Mouse (Mus musculus): ENCODE measurements around the gene Ndufa12. TPM values are rescaled to one million over a fixed set of nuclear protein-coding genes. Genes with fewer than 3 reads are reported as not detected.

Ndufa12 gene
- total RNA-seq (2021) = 100 to 1,000 TPM; 596 to 744 TPM
- long read RNA-seq, experiment 1, transcript Ndufa12-201 (4 exons, 1,110 nt) = major isoform, 668 of 687 reads
- long read RNA-seq, experiment 1, partial matches to known transcripts = 15 of 687 reads
- long read RNA-seq, experiment 1, other reads (novel, unspliced or antisense) = 3 of 687 reads
- long read RNA-seq, experiment 2, transcript Ndufa12-201 (4 exons, 1,110 nt) = major isoform, 719 of 735 reads
- long read RNA-seq, experiment 2, partial matches to known transcripts = 6 of 735 reads
- long read RNA-seq, experiment 2, other reads (novel, unspliced or antisense) = 9 of 735 reads

DNA sequence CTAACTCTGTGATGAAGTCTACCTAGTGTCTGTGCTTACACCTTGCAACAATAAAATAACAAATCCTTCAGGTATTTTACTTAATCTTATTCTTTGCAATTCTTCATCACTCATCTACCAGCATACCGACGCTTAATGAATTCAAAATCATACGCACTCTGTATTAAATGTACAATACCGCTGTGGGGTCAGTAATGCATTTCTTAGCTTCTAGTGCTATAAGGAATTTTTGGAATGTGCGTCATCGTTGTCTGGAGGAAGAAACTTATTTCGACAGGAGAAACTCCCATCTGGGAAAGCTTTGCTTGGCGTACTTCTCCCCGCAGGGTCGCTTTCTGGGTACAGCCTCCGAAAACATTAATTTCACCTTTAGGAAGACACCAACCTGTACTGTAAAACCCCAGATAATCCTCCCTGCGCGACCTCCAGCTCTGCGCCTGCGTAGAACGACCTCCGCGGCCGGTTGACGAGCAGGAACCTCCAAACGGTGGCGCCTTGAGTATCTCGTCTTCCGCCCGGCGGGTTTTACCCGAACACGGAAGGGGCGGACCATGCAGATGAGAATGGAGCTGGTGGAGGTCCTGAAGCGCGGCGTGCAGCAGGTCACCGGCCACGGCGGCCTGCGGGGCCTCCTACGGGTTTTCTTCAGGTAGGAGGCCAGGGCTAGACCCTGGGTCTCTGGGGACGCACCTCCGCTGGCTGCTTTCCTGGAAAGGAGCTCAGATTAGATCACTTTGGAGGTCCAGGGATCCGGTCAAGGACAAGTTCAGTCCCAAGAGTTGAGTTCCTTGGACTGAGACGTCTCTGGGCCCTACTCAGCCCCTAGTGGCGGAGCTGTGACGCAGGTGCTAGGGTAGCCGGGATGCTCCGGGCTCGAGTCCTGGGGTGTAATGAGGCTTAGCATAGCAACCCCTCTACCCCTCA lies at the start of gene Ndufa12:
Gene Ndufa12, plus strand, starts transcription at position 239 of the 924 bp plus-strand sequence.
- intact Hi-C loops (cut with DNase I) = loop anchor here (5.0 kb wide), 1 partner anchor 51 kb away; the partner anchor contains the start of gene Nr2c1
- DNase-seq = peak; percentile 96
- H3K27ac ChIP-seq = peak within 1 kb of the TSS; percentile 96
- peak; percentile 64 for TF ChIP-seq CTCF (IDR thresholded peaks at IDR 0.05)
- H3K4me3 ChIP-seq = peak within 1 kb of the TSS; percentile 97

DNA sequence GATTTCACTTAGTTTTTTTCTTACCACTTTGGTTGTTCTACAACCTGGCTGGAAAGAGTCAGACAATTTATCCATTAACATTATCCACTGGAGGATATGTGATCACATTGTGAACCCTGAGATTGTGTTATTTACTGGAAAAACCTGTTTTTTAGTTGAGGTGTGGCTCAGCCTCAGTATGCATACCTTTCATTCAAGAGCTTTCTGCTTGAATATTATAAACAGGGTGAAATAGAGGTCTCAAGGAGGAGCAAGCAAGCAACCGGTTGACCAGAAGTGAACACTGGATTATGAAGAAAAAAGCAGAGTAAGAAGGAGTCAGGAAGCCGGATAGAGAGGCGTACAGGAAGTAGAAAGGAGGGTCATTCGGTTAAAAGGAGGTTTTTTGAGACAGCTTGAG lies 47.0 kb upstream of the Ndufa12 start:
- no peak overlapping the region for H3K4me3 ChIP-seq
- no peak overlapping the region for H3K27ac ChIP-seq
- intact Hi-C loops (cut with DNase I) = no loop called here
- no peak for DNase-seq
- TF ChIP-seq CTCF (IDR thresholded peaks at IDR 0.05) = no peak

DNA sequence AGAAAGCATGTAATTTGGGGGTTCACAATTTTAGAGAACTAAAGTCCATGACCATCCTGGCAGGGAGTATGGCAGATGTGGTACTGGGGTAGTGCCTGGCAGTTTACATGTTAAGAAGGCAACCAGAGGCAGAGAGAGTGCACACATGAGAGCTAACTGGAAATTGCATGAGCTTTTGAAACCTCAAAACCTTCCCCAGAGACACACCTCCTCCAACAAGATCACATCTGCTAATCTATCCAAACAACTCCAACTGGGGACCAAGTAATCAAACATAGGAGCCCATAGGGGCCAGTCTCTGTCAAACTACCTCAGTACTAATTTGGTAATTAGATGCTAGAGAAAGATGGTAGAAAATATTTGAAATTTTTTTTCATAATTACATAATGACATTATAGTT lies 44.7 kb upstream of the Ndufa12 start:
- TF ChIP-seq CTCF (IDR thresholded peaks at IDR 0.05) = no peak
- Histone ChIP-seq H3K4me3 (no peak overlapping the region), H3K27ac (no peak overlapping the region)
- no peak for DNase-seq
- intact Hi-C loops (cut with DNase I) = no loop called here

DNA sequence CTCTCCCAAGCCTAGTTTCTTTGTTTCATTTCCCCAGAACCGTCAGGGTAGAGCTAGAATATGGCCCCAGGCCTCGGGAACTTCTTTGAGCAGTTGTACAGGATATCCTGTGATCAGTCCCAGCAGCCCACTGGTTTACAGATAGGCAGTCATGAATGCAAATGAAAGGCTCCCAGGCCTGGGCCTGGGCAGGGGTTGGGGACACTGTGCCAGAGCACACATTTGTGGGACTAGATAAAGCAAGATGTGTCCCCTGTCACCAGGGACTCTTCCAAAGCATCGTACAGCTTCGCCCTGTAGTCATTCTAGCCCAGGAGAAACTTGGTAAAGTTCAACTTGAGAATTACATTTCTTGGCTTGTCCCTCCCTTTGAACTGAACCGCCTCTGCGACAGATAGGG lies 39.6 kb upstream of the Ndufa12 start:
- no peak overlapping the region for H3K4me3 ChIP-seq
- no peak for DNase-seq
- no peak for TF ChIP-seq CTCF (IDR thresholded peaks at IDR 0.05)
- intact Hi-C loops (cut with DNase I) = no loop called here
- no peak overlapping the region for H3K27ac ChIP-seq

DNA sequence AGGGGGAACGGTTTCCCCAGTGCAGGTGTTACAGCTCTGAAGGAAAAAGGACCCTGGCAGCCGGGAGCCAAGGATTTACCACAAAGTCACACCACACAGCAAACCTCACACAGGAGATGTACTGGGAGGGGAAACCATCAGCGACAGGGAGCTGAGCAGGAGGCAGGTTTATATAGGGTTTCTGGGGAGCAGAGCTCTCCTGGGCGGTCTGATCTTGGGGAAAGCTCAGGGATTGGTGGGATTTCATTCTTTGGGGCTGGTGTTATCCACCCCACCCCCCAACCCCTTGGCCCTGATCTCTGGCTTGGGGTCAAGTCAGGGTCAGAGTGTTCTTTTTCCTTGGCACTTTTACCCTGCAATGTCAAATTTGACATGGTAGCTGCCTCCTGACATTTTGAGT lies 39.1 kb upstream of the Ndufa12 start:
- no peak for TF ChIP-seq CTCF (IDR thresholded peaks at IDR 0.05)
- H3K27ac ChIP-seq = no peak overlapping the region
- no peak overlapping the region for H3K4me3 ChIP-seq
- no peak for DNase-seq
- intact Hi-C loops (cut with DNase I) = no loop called here

DNA sequence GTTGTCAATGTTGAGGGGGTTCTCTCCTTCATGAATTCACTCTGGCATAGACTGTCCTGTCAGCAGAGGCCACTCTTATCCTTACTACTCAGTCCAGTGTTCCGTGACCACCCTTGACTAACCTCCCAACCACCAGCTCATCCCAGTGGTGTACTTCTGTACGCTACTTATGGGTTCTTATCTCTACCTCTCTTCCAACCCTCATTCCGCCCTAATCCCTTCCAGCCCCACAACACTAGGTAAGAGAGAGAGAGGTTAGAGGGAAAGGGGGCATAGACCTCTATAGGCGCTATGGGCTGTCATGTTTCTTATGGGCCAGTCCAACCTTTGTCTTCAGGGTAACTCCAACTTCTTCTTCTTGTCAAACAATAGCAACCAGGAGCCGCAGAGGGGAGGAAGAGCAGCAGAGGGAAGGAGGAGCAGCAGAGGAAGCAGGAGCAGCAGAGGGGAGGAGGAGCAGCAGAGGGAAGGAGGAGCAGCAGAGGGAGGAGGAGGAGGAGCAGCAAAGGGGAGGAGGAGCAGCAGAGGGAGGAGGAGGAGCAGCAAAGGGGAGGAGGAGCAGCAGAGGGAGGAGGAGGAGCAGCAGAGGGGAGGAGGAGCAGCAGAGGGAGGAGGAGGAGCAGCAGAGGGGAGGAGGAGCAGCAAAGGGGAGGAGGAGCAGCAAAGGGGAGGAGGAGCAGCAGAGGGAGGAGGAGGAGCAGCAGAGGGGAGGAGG lies 37.3 kb upstream of the Ndufa12 start:
- Histone ChIP-seq H3K27ac (no peak overlapping the region), H3K4me3 (no peak overlapping the region)
- intact Hi-C loops (cut with DNase I) = no loop called here
- no peak for DNase-seq
- TF ChIP-seq CTCF (IDR thresholded peaks at IDR 0.05) = no peak

DNA sequence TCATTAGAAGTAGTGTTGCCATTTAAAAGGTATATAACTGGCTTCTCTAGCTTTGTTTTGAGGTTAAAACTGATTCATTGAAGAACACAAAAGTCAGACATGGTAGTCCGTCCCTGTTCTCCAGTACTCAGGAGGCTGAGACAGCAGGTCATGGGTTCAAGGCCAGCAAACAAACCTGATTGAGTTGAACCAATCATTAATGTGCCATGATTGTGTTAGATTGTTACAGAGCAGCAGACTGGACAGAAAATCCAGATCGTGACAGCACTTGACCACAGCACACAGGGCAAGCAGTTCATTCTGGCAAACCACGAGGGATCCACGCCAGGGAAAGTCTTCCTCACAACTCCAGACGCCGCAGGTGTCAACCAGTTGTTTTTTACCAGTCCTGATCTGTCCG lies 36.5 kb upstream of the Ndufa12 start:
- no peak for DNase-seq
- Histone ChIP-seq H3K4me3 (no peak overlapping the region), H3K27ac (no peak overlapping the region)
- intact Hi-C loops (cut with DNase I) = no loop called here
- no peak for TF ChIP-seq CTCF (IDR thresholded peaks at IDR 0.05)

DNA sequence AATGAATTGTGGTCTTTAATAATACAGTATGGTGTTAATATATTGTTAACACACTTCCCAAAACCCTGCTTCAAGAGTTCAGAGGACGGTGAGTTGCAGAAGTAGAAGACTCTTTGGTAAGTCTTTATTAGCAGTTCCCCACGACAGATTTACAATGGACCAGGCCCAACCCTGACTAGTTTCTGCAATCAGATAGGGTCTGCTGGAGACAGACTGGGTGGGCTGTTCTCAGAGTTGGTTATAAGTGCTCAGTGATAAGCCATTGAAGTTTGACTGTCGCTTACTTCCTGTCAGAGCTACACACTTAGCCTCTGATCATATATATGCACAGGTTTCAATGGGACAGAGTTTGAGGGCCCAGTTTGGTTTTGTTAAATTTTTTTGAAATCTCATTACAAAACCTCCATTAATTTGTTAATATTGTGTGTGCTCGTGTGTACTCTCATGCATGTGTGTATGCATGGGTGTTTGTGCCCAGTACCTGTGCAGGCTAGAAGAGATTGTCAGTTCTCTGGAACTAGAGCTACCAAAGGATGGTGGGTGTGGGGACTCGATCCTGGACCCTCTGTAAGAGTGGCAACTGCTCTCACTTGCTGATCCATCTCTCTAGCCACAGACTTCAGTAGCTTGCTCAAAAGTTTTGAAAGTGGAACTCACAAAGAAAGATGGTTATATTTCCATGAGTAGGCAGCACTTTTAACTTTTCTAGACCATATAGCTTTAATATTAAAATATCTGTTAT lies 34.2 kb upstream of the Ndufa12 start:
- no peak for DNase-seq
- Histone ChIP-seq H3K27ac (no peak overlapping the region), H3K4me3 (no peak overlapping the region)
- no peak for TF ChIP-seq CTCF (IDR thresholded peaks at IDR 0.05)
- intact Hi-C loops (cut with DNase I) = no loop called here

DNA sequence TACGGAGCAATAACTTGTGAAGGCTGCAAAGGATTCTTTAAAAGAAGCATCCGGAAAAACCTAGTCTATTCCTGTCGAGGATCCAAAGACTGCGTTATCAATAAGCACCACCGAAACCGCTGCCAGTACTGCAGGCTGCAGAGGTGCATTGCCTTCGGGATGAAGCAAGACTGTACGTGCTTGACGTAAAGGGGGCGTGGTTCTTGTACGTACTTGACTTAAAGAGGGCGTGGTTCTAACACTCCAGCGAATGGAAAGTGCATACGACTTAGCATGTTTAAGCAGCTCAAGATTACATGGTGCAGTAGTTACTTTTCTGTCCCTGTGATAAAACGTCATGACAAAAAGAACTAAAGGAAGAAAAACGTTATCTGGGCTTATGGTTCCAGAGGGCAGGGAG lies 33.1 kb upstream of the Ndufa12 start:
- no peak for DNase-seq
- Histone ChIP-seq H3K4me3 (no peak overlapping the region), H3K27ac (no peak overlapping the region)
- intact Hi-C loops (cut with DNase I) = no loop called here
- TF ChIP-seq CTCF (IDR thresholded peaks at IDR 0.05) = no peak

DNA sequence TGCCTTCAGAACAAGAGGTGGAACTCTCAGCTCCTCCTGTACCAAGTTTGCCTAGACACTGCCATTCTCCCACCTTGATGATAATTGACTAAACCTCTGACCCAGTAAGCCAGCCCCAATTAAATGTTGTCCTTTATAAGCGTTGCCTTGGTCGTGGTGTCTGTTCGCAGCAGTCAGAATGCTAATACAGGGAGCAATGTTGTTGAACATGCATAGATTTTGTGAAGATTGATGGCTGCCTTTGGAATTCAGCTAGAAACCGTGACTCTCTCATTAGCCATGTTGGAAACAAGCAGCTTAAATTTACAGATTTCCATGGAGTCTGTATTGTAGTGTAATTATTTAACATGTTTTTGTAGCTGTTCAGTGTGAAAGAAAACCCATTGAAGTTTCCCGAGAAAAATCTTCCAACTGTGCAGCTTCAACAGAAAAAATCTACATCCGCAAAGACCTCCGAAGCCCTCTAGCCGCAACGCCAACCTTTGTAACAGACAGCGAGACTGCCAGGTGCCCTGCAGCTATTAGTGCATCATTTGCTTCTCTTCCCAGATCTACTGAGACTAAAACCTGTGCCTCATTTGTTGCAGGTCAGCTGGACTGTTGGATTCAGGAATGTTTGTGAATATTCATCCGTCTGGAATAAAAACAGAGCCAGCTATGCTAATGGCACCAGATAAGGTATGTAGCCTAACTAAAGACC lies 31.3 kb upstream of the Ndufa12 start:
- TF ChIP-seq CTCF (IDR thresholded peaks at IDR 0.05) = no peak
- DNase-seq = no peak
- Histone ChIP-seq H3K27ac (no peak overlapping the region), H3K4me3 (no peak overlapping the region)
- intact Hi-C loops (cut with DNase I) = no loop called here

DNA sequence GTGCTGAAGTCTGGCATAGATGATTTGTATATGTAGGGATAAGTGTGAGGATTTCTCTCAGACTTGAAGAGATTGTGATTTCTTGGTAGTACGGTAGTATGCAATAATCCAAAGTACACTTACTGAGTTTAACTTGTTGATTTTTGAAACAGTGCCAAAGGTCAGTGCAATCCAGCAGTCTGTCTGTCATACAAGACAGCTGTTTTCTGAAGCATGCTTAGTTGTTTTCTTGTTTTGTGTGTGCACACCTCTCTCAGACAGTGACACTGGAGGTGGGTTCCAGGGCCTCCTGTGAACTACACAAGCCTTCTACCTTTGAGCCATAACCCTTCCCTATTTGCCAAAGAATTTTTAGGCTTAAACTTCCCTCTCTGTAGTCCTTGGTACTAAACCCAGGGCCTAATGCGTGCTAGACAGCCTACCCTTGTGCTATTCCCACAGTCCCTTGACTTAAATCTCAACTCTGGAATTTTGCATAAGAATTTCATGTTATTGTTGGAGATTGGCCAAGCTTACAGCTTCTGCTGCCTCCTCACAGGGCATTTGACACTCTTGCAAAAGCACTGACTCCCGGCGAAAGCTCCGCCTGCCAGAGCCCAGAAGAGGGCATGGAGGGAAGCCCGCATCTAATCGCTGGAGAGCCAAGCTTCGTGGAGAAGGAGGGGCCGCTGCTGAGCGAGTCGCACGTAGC lies 26.9 kb upstream of the Ndufa12 start:
- DNase-seq = no peak

More for the DNA sequence above, 26.9 kb upstream of the Ndufa12 start:
- intact Hi-C loops (cut with DNase I) = no loop called here
- no peak overlapping the region for H3K27ac ChIP-seq
- TF ChIP-seq CTCF (IDR thresholded peaks at IDR 0.05) = no peak
- no peak overlapping the region for H3K4me3 ChIP-seq

All from gastrocnemius, adult 2 months (tissue).